Mouse (Mus musculus): ENCODE results near the gene Lrrc51. TPM values are rescaled to one million over a fixed set of nuclear protein-coding genes. Genes with fewer than 3 reads are reported as not detected.
"Not testable (repeated sequence)": the region's sequence is repeated elsewhere in the genome, so short reads cannot be mapped to it uniquely, and the experiment has no call there.

Gene Lrrc51
- polyA plus RNA-seq, 1 experiment from 2014 or later: 15.0 TPM

- no peak overlapping the region for H3K4me2 ChIP-seq (ENCODE audit: low read length)
- peaks cover 6% of the 10 kb centered on the region; the same call in 1 of the 2 replicates for H3K4me1 ChIP-seq (ENCODE audit: control insufficient read depth, insufficient read depth, low read depth, low read length)
- ATAC-seq: no peak
- H3K4me3 ChIP-seq (ENCODE audit: low read length): no peak overlapping the region
- no peaks in the 10 kb centered on the region for H3K9me3 ChIP-seq (ENCODE audit: control insufficient read depth, low read length)
- H3K27me3 ChIP-seq (replicated peaks; ENCODE audit: control insufficient read depth, insufficient read depth, low read length): no peaks in the 10 kb centered on the region
- no peak overlapping the region for H3K9ac ChIP-seq (ENCODE audit: low read depth, low read length)
- no peaks in the 10 kb centered on the region for H3K36me3 ChIP-seq (ENCODE audit: control insufficient read depth, insufficient read depth, low read length)
- H3K27ac ChIP-seq (ENCODE audit: low read depth, low read length): no peak overlapping the region
- WGBS: 91% methylated on average over 3 of the region's 3 CpGs
These were observed 5.6 kb downstream of the Lrrc51 start for GRCm38 (mm10) chr7:101928093-101928492.

GRCm38 (mm10) chr7:101925892-101926291, 7.8 kb downstream of the Lrrc51 start:
- H3K9ac ChIP-seq (ENCODE audit: low read depth, low read length); H3K9me3 ChIP-seq (ENCODE audit: control insufficient read depth, low read length); H3K36me3 ChIP-seq (ENCODE audit: control insufficient read depth, insufficient read depth, low read length); H3K4me3 ChIP-seq (ENCODE audit: low read length); ATAC-seq; H3K27me3 ChIP-seq (replicated peaks; ENCODE audit: control insufficient read depth, insufficient read depth, low read length); H3K4me1 ChIP-seq (ENCODE audit: control insufficient read depth, insufficient read depth, low read depth, low read length); H3K4me2 ChIP-seq (ENCODE audit: low read length); H3K27ac ChIP-seq (ENCODE audit: low read depth, low read length): not testable (repeated sequence)

GRCm38 (mm10) chr7:101918071-101918470, 15.6 kb downstream of the Lrrc51 start:
- Histone ChIP-seq H3K27ac (ENCODE audit: low read depth, low read length) (no peak overlapping the region), H3K4me3 (ENCODE audit: low read length) (no peak overlapping the region), H3K9me3 (ENCODE audit: control insufficient read depth, low read length) (no peaks in the 10 kb centered on the region), H3K4me1 (ENCODE audit: control insufficient read depth, insufficient read depth, low read depth, low read length) (no peaks in the 10 kb centered on the region), H3K4me2 (ENCODE audit: low read length) (no peak overlapping the region), H3K9ac (ENCODE audit: low read depth, low read length) (no peak overlapping the region), H3K36me3 (ENCODE audit: control insufficient read depth, insufficient read depth, low read length) (peaks cover 7% of the 10 kb centered on the region), H3K27me3 (replicated peaks; ENCODE audit: control insufficient read depth, insufficient read depth, low read length) (no peaks in the 10 kb centered on the region)
- peak; percentile 86 for ATAC-seq
- WGBS: 11% methylated on average over 1 of the region's 1 CpGs

- Histone ChIP-seq H3K9me3 (ENCODE audit: control insufficient read depth, low read length) (no peaks in the 10 kb centered on the region), H3K27ac (ENCODE audit: low read depth, low read length) (no peak overlapping the region), H3K27me3 (replicated peaks; ENCODE audit: control insufficient read depth, insufficient read depth, low read length) (no peaks in the 10 kb centered on the region), H3K4me1 (ENCODE audit: control insufficient read depth, insufficient read depth, low read depth, low read length) (peaks cover 9% of the 10 kb centered on the region), H3K4me3 (ENCODE audit: low read length) (no peak overlapping the region), H3K9ac (ENCODE audit: low read depth, low read length) (no peak overlapping the region), H3K36me3 (ENCODE audit: control insufficient read depth, insufficient read depth, low read length) (peaks cover 22% of the 10 kb centered on the region), H3K4me2 (ENCODE audit: low read length) (no peak overlapping the region)
- no peak for ATAC-seq
- 59% methylated on average over 3 of the region's 3 CpGs for WGBS
These were observed 21.7 kb downstream of the Lrrc51 start for GRCm38 (mm10) chr7:101911982-101912381.

GRCm38 (mm10) chr7:101910138-101910537, 23.6 kb downstream of the Lrrc51 start:
- Histone ChIP-seq H3K27ac (ENCODE audit: low read depth, low read length) (no peak overlapping the region), H3K9ac (ENCODE audit: low read depth, low read length) (no peak overlapping the region), H3K9me3 (ENCODE audit: control insufficient read depth, low read length) (no peaks in the 10 kb centered on the region), H3K36me3 (ENCODE audit: control insufficient read depth, insufficient read depth, low read length) (peaks cover 22% of the 10 kb centered on the region), H3K27me3 (replicated peaks; ENCODE audit: control insufficient read depth, insufficient read depth, low read length) (no peaks in the 10 kb centered on the region), H3K4me1 (ENCODE audit: control insufficient read depth, insufficient read depth, low read depth, low read length) (peaks cover 18% of the 10 kb centered on the region), H3K4me2 (ENCODE audit: low read length) (no peak overlapping the region), H3K4me3 (ENCODE audit: low read length) (no peak overlapping the region)
- 91% methylated on average over 4 of the region's 4 CpGs for WGBS
- no peak for ATAC-seq

GRCm38 (mm10) chr7:101908367-101908766, 25.3 kb downstream of the Lrrc51 start:
- H3K9me3 ChIP-seq (ENCODE audit: control insufficient read depth, low read length): no peaks in the 10 kb centered on the region
- no peak overlapping the region for H3K4me2 ChIP-seq (ENCODE audit: low read length)
- H3K9ac ChIP-seq (ENCODE audit: low read depth, low read length): no peak overlapping the region
- peaks cover 23% of the 10 kb centered on the region for H3K4me1 ChIP-seq (ENCODE audit: control insufficient read depth, insufficient read depth, low read depth, low read length)
- WGBS: 83% methylated on average over 4 of the region's 4 CpGs
- H3K27ac ChIP-seq (ENCODE audit: low read depth, low read length): no peak overlapping the region
- no peak for ATAC-seq
- H3K36me3 ChIP-seq (ENCODE audit: control insufficient read depth, insufficient read depth, low read length): peaks cover 16% of the 10 kb centered on the region
- H3K27me3 ChIP-seq (replicated peaks; ENCODE audit: control insufficient read depth, insufficient read depth, low read length): no peaks in the 10 kb centered on the region
- H3K4me3 ChIP-seq (ENCODE audit: low read length): no peak overlapping the region

GRCm38 (mm10) chr7:101906696-101907095, 27.0 kb downstream of the Lrrc51 start:
- Histone ChIP-seq H3K9me3 (ENCODE audit: control insufficient read depth, low read length) (no peaks in the 10 kb centered on the region), H3K36me3 (ENCODE audit: control insufficient read depth, insufficient read depth, low read length) (peaks cover 10% of the 10 kb centered on the region), H3K4me2 (ENCODE audit: low read length) (peak overlapping the region; percentile 82), H3K27me3 (replicated peaks; ENCODE audit: control insufficient read depth, insufficient read depth, low read length) (no peaks in the 10 kb centered on the region), H3K9ac (ENCODE audit: low read depth, low read length) (peak overlapping the region; percentile 98), H3K4me1 (ENCODE audit: control insufficient read depth, insufficient read depth, low read depth, low read length) (peaks cover 23% of the 10 kb centered on the region), H3K27ac (ENCODE audit: low read depth, low read length) (no peak overlapping the region), H3K4me3 (ENCODE audit: low read length) (peak overlapping the region; percentile 93)
- ATAC-seq: no peak
- WGBS: 74% methylated on average over 8 of the region's 8 CpGs

GRCm38 (mm10) chr7:101906287-101906681, 27.4 kb downstream of the Lrrc51 start, which contains the start of gene Tomt:
Gene Tomt, minus strand, starts transcription at chr7:101906359.
- Histone ChIP-seq H3K36me3 (ENCODE audit: control insufficient read depth, insufficient read depth, low read length) (peaks cover 10% of the 10 kb centered on the region), H3K4me1 (ENCODE audit: control insufficient read depth, insufficient read depth, low read depth, low read length) (peaks cover 23% of the 10 kb centered on the region), H3K27ac (ENCODE audit: low read depth, low read length) (peak within 1 kb of the TSS; percentile 97), H3K4me2 (ENCODE audit: low read length) (peak within 1 kb of the TSS; percentile 82), H3K9ac (ENCODE audit: low read depth, low read length) (peak within 1 kb of the TSS; percentile 98), H3K9me3 (ENCODE audit: control insufficient read depth, low read length) (no peaks in the 10 kb centered on the region), H3K27me3 (replicated peaks; ENCODE audit: control insufficient read depth, insufficient read depth, low read length) (no peaks in the 10 kb centered on the region), H3K4me3 (ENCODE audit: low read length) (peak within 1 kb of the TSS; percentile 93)
- 24% methylated on average over 11 of the region's 11 CpGs for WGBS
- no peak for ATAC-seq

- peak within 1 kb of the TSS; percentile 98 for H3K9ac ChIP-seq (ENCODE audit: low read depth, low read length)
- peak within 1 kb of the TSS; percentile 97 for H3K27ac ChIP-seq (ENCODE audit: low read depth, low read length)
- peaks cover 10% of the 10 kb centered on the region for H3K36me3 ChIP-seq (ENCODE audit: control insufficient read depth, insufficient read depth, low read length)
- WGBS: under 1% methylated on average over 60 of the region's 61 CpGs
- H3K27me3 ChIP-seq (replicated peaks; ENCODE audit: control insufficient read depth, insufficient read depth, low read length): no peaks in the 10 kb centered on the region
- peak; percentile 98 for ATAC-seq
- peak within 1 kb of the TSS; percentile 82 for H3K4me2 ChIP-seq (ENCODE audit: low read length)
- H3K4me1 ChIP-seq (ENCODE audit: control insufficient read depth, insufficient read depth, low read depth, low read length): peaks cover 23% of the 10 kb centered on the region
- H3K9me3 ChIP-seq (ENCODE audit: control insufficient read depth, low read length): no peaks in the 10 kb centered on the region
- H3K4me3 ChIP-seq (ENCODE audit: low read length): peak within 1 kb of the TSS; percentile 93
These were observed 28.0 kb downstream of the Lrrc51 start, which contains the start of gene Lamtor1 for GRCm38 (mm10) chr7:101905561-101906286. Gene Lamtor1, plus strand, starts transcription at chr7:101905904.
